Mouse (Mus musculus) midbrain, embryonic 11.5 days (tissue): Measurements from ENCODE around the gene Trim11. TPM values are rescaled to one million over a fixed set of nuclear protein-coding genes. Genes with fewer than 3 reads are reported as not detected.

Source experiments
- ATAC-seq: fragments of 200-750 bp; cut with Nextera tagmentation; 2 replicates; pipeline ENCODE4 v1.8.0; 2017; ENCODE audit warnings: moderate TSS enrichment, moderate library complexity; ENCODE audit not compliant: low FRiP score
- DNase-seq: peaks from one replicate; pipeline ENCODE4 v3.0.0; 2015; ENCODE audit warnings: low spot score; ENCODE audit errors: missing footprints
- H3K27ac ChIP-seq: fragments of 300-500 bp; sonication (generic); 2 replicates; pipeline ENCODE4 v1.5.1; 2014; ENCODE audit warnings: low read depth, low read length
- H3K27me3 ChIP-seq: fragments of 300-500 bp; sonication (generic); 2 replicates; pipeline ENCODE4 v1.6.1; 2014; ENCODE audit warnings: mild to moderate bottlenecking, low read length, moderate library complexity, mixed read lengths; ENCODE audit not compliant: control insufficient read depth, insufficient read depth
- H3K36me3 ChIP-seq: fragments of 300-500 bp; sonication (generic); 2 replicates; pipeline ENCODE4 v1.6.1; 2014; ENCODE audit warnings: mild to moderate bottlenecking, low read length, moderate library complexity, mixed read lengths; ENCODE audit not compliant: control insufficient read depth, insufficient read depth
- H3K4me1 ChIP-seq: fragments of 300-500 bp; sonication (generic); 2 replicates; pipeline ENCODE4 v1.6.1; 2014; ENCODE audit warnings: low read length; ENCODE audit not compliant: control insufficient read depth, insufficient read depth
- H3K4me2 ChIP-seq: fragments of 300-500 bp; sonication (generic); 2 replicates; pipeline ENCODE4 v1.6.1; 2014; ENCODE audit warnings: mild to moderate bottlenecking, moderate library complexity
- H3K4me3 ChIP-seq: fragments of 300-500 bp; sonication (generic); 2 replicates; pipeline ENCODE4 v1.5.1; 2014; ENCODE audit warnings: low read depth, low read length
- H3K9ac ChIP-seq: fragments of 300-500 bp; sonication (generic); 2 replicates; pipeline ENCODE4 v1.6.1; 2014; ENCODE audit warnings: low read length
- H3K9me3 ChIP-seq: fragments of 300-500 bp; sonication (generic); 2 replicates; pipeline ENCODE4 v1.6.1; 2016; ENCODE audit warnings: low read length; ENCODE audit not compliant: control insufficient read depth
- WGBS: fragments of 180-500 bp; shearing (Covaris S2); extraction: QIAGEN DNeasy Blood & Tissue Kit; methylation state at CpG from one replicate; pipeline ENCODE4 v1.1.7; 2014; 5-methylcytosine and 5-hydroxymethylcytosine counted together
- polyA plus RNA-seq: library from polyadenylated mRNA; unstranded; fragments of >200 nt; fragmentation: Nextera tagmentation; extraction: Ambion mirVana; gene quantifications from 2 replicates; pipeline ENCODE4 v1.2.1, GENCODE M21; 2014

The Trim11 gene
- polyA plus RNA-seq, 1 experiment from 2014 or later, result 17.6 TPM

- H3K9me3 ChIP-seq, result no peaks in the 10 kb centered on the region
- 86% methylated on average over 3 of the region's 3 CpGs for WGBS
- no peak for ATAC-seq
Observed at GRCm38 (mm10) chr11:58991911-58992310, 14.0 kb downstream of the Trim11 start.

GRCm38 (mm10) chr11:58993091-58993670 is 15.3 kb downstream of the Trim11 start:
- ATAC-seq, result no peak
- DNase-seq, result peak; percentile 76
- peaks cover 6% of the 10 kb centered on the region; the same call in 1 of the 2 replicates for H3K36me3 ChIP-seq
- H3K9me3 ChIP-seq, result no peaks in the 10 kb centered on the region
- no peaks in the 10 kb centered on the region; the same call in 1 of the 2 replicates for H3K4me1 ChIP-seq
- H3K4me3 ChIP-seq, result no peak overlapping the region
- H3K27me3 ChIP-seq, result peaks cover 12% of the 10 kb centered on the region
- no peak overlapping the region for H3K4me2 ChIP-seq
- H3K27ac ChIP-seq, result no peak overlapping the region
- no peak overlapping the region for H3K9ac ChIP-seq
- 83% methylated on average over 6 of the region's 6 CpGs for WGBS

More at GRCm38 (mm10) chr11:58991911-58992310, 14.0 kb downstream of the Trim11 start:
- Histone ChIP-seq H3K9ac (no peak overlapping the region), H3K4me2 (no peak overlapping the region), H3K4me3 (no peak overlapping the region), H3K27me3 (peaks cover 12% of the 10 kb centered on the region), H3K27ac (no peak overlapping the region), H3K36me3 (peaks cover 11% of the 10 kb centered on the region; the same call in 1 of the 2 replicates), H3K4me1 (no peaks in the 10 kb centered on the region; the same call in 1 of the 2 replicates)
- peak; percentile 47 for DNase-seq

GRCm38 (mm10) chr11:58994337-58994826 is 16.5 kb downstream of the Trim11 start:
- H3K4me3 ChIP-seq, result peak overlapping the region; percentile 22
- H3K27ac ChIP-seq, result no peak overlapping the region
- H3K9ac ChIP-seq, result no peak overlapping the region
- peaks cover 12% of the 10 kb centered on the region for H3K27me3 ChIP-seq
- DNase-seq, result peak; percentile 87
- H3K4me2 ChIP-seq, result peak overlapping the region; percentile 49
- WGBS, result under 1% methylated on average over 35 of the region's 35 CpGs
- peaks cover 2% of the 10 kb centered on the region; the same call in 1 of the 2 replicates for H3K36me3 ChIP-seq
- H3K4me1 ChIP-seq, result no peaks in the 10 kb centered on the region; the same call in 1 of the 2 replicates
- no peaks in the 10 kb centered on the region for H3K9me3 ChIP-seq
- peak; percentile 71; the same call in 1 of the 2 replicates for ATAC-seq

- Histone ChIP-seq H3K4me3 (no peak overlapping the region), H3K4me1 (no peaks in the 10 kb centered on the region; the same call in 1 of the 2 replicates), H3K27ac (no peak overlapping the region), H3K9ac (no peak overlapping the region), H3K36me3 (no peaks in the 10 kb centered on the region), H3K27me3 (peaks cover 12% of the 10 kb centered on the region), H3K9me3 (no peaks in the 10 kb centered on the region), H3K4me2 (no peak overlapping the region)
- no peak for ATAC-seq
- WGBS, result 77% methylated on average over 9 of the region's 9 CpGs
- DNase-seq, result peak; percentile 64
Observed at GRCm38 (mm10) chr11:58995061-58995806, 17.3 kb downstream of the Trim11 start.

- DNase-seq, result peak; percentile 80
- peaks cover 12% of the 10 kb centered on the region for H3K27me3 ChIP-seq
Observed at GRCm38 (mm10) chr11:58995807-58996370, 18.0 kb downstream of the Trim11 start.

GRCm38 (mm10) chr11:58997541-58997940 is 19.6 kb downstream of the Trim11 start:
- no peak for ATAC-seq

More at GRCm38 (mm10) chr11:58995807-58996370, 18.0 kb downstream of the Trim11 start:
- Histone ChIP-seq H3K4me3 (no peak overlapping the region), H3K9me3 (no peaks in the 10 kb centered on the region), H3K36me3 (no peaks in the 10 kb centered on the region), H3K4me2 (no peak overlapping the region), H3K27ac (no peak overlapping the region), H3K9ac (no peak overlapping the region), H3K4me1 (no peaks in the 10 kb centered on the region; the same call in 1 of the 2 replicates)
- ATAC-seq, result no peak
- 57% methylated on average over 12 of the region's 12 CpGs for WGBS

GRCm38 (mm10) chr11:58999158-58999557 is 21.3 kb downstream of the Trim11 start:
- WGBS, result 60% methylated on average over 11 of the region's 11 CpGs
- no peak overlapping the region for H3K9ac ChIP-seq
- H3K4me2 ChIP-seq, result no peak overlapping the region
- H3K27me3 ChIP-seq, result peaks cover 7% of the 10 kb centered on the region
- DNase-seq, result no peak
- no peaks in the 10 kb centered on the region for H3K36me3 ChIP-seq
- no peaks in the 10 kb centered on the region for H3K9me3 ChIP-seq
- H3K4me1 ChIP-seq, result no peaks in the 10 kb centered on the region
- no peak overlapping the region for H3K27ac ChIP-seq
- ATAC-seq, result no peak
- no peak overlapping the region for H3K4me3 ChIP-seq

More at GRCm38 (mm10) chr11:58997541-58997940, 19.6 kb downstream of the Trim11 start:
- WGBS, result 86% methylated on average over 5 of the region's 5 CpGs
- Histone ChIP-seq H3K9ac (no peak overlapping the region), H3K9me3 (no peaks in the 10 kb centered on the region), H3K4me1 (no peaks in the 10 kb centered on the region; the same call in 1 of the 2 replicates), H3K4me2 (no peak overlapping the region), H3K36me3 (no peaks in the 10 kb centered on the region), H3K4me3 (no peak overlapping the region), H3K27me3 (peaks cover 12% of the 10 kb centered on the region), H3K27ac (no peak overlapping the region)
- peak; percentile 14 for DNase-seq

GRCm38 (mm10) chr11:58999830-59000229 is 21.9 kb downstream of the Trim11 start:
- H3K4me1 ChIP-seq, result no peaks in the 10 kb centered on the region
- H3K9me3 ChIP-seq, result no peaks in the 10 kb centered on the region
- no peak overlapping the region for H3K4me3 ChIP-seq
- H3K4me2 ChIP-seq, result no peak overlapping the region
- H3K27ac ChIP-seq, result no peak overlapping the region
- no peak for ATAC-seq
- peaks cover 6% of the 10 kb centered on the region; the same call in 1 of the 2 replicates for H3K27me3 ChIP-seq
- WGBS, result 82% methylated on average over 6 of the region's 6 CpGs
- H3K9ac ChIP-seq, result no peak overlapping the region
- no peaks in the 10 kb centered on the region for H3K36me3 ChIP-seq
- peak; percentile 53 for DNase-seq
